Mouse (Mus musculus) liver, postnatal 0 days (tissue): ENCODE results near the gene Gm5269.

Source experiments
- CTCF ChIP-seq: sonication (generic); IDR thresholded peaks from 2 replicates; pipeline ENCODE4 v1.5.1; 2016; ENCODE audit warnings: antibody characterized with exemption, low read depth
- EP300 ChIP-seq: IDR thresholded peaks from 2 replicates; pipeline ENCODE4 v1.6.1; 2016; ENCODE audit warnings: antibody characterized with exemption, low read depth, mild to moderate bottlenecking

GRCm38 (mm10) chr1:45886800-45887199 lies 3.3 kb downstream of the Gm5269 start:
- TF ChIP-seq CTCF (no peak), EP300 (no peak)
